Mouse (Mus musculus): ENCODE data around the gene Fam20c. TPM values are rescaled to one million over a fixed set of nuclear protein-coding genes. Genes with fewer than 3 reads are reported as not detected.

Fam20c gene
- polyA plus RNA-seq, 1 experiment from 2014 or later, result 51.9 TPM

GRCm38 (mm10) chr5:138758533-138758932 is 4.2 kb downstream of the Fam20c start:
- Histone ChIP-seq H3K4me2 (replicated peaks) (peak overlapping the region; percentile 90), H3K4me3 (no peak overlapping the region), H3K36me3 (peaks cover 19% of the 10 kb centered on the region), H3K9me3 (no peaks in the 10 kb centered on the region), H3K9ac (no peak overlapping the region), H3K27ac (no peak overlapping the region), H3K27me3 (replicated peaks) (no peaks in the 10 kb centered on the region), H3K4me1 (peaks cover 81% of the 10 kb centered on the region)
- ATAC-seq (ENCODE audit: low FRiP score, low read depth), result no peak
- WGBS, result 80% methylated on average over 3 of the region's 3 CpGs

GRCm38 (mm10) chr5:138761836-138762334 is 7.6 kb downstream of the Fam20c start:
- 0 out of 2 replicates have a peak overlapping the region, but pooled peaks have one; percentile 27 for H3K9ac ChIP-seq
- no peak overlapping the region for H3K4me3 ChIP-seq
- peaks cover 56% of the 10 kb centered on the region for H3K4me1 ChIP-seq
- H3K4me2 ChIP-seq (replicated peaks), result peak overlapping the region; percentile 32
- H3K27ac ChIP-seq, result 0 out of 2 replicates have a peak overlapping the region, but pooled peaks have one; percentile 13
- 34% methylated on average over 5 of the region's 5 CpGs for WGBS
- peaks cover 36% of the 10 kb centered on the region for H3K36me3 ChIP-seq
- no peaks in the 10 kb centered on the region for H3K9me3 ChIP-seq
- ATAC-seq (ENCODE audit: low FRiP score, low read depth), result no peak
- no peaks in the 10 kb centered on the region for H3K27me3 ChIP-seq (replicated peaks)

- 71% methylated on average over 4 of the region's 4 CpGs for whole genome bisulfite sequencing
- Histone ChIP-seq H3K4me1 (peaks cover 51% of the 10 kb centered on the region), H3K27me3 (replicated peaks) (no peaks in the 10 kb centered on the region), H3K27ac (0 out of 2 replicates have a peak overlapping the region, but pooled peaks have one; percentile 13), H3K4me3 (no peak overlapping the region), H3K36me3 (peaks cover 38% of the 10 kb centered on the region), H3K9ac (no peak overlapping the region), H3K4me2 (replicated peaks) (no peak overlapping the region), H3K9me3 (no peaks in the 10 kb centered on the region)
- ATAC-seq (ENCODE audit: low FRiP score, low read depth), result no peak
These were observed 8.0 kb downstream of the Fam20c start for GRCm38 (mm10) chr5:138762361-138762760.

- Histone ChIP-seq H3K36me3 (peaks cover 48% of the 10 kb centered on the region), H3K4me2 (replicated peaks) (no peak overlapping the region), H3K27ac (no peak overlapping the region), H3K4me1 (peaks cover 31% of the 10 kb centered on the region), H3K27me3 (replicated peaks) (no peaks in the 10 kb centered on the region), H3K9ac (no peak overlapping the region), H3K4me3 (no peak overlapping the region), H3K9me3 (no peaks in the 10 kb centered on the region)
- 91% methylated on average over 8 of the region's 8 CpGs for WGBS
- no peak for ATAC-seq (ENCODE audit: low FRiP score, low read depth)
These were observed 10.3 kb downstream of the Fam20c start for GRCm38 (mm10) chr5:138764601-138765000.

GRCm38 (mm10) chr5:138767650-138768049 is 13.3 kb downstream of the Fam20c start:
- 90% methylated on average over 11 of the region's 11 CpGs for WGBS
- Histone ChIP-seq H3K4me3 (no peak overlapping the region), H3K9me3 (no peaks in the 10 kb centered on the region), H3K4me1 (peaks cover 2% of the 10 kb centered on the region; the same call in 1 of the 2 replicates), H3K27ac (no peak overlapping the region), H3K27me3 (replicated peaks) (no peaks in the 10 kb centered on the region), H3K4me2 (replicated peaks) (no peak overlapping the region), H3K9ac (no peak overlapping the region), H3K36me3 (peaks cover 48% of the 10 kb centered on the region)
- ATAC-seq (ENCODE audit: low FRiP score, low read depth), result no peak

GRCm38 (mm10) chr5:138768704-138769103 is 14.4 kb downstream of the Fam20c start:
- no peak overlapping the region for H3K27ac ChIP-seq
- H3K4me3 ChIP-seq, result no peak overlapping the region
- WGBS, result 85% methylated on average over 2 of the region's 2 CpGs
- H3K27me3 ChIP-seq (replicated peaks), result no peaks in the 10 kb centered on the region
- H3K9me3 ChIP-seq, result no peaks in the 10 kb centered on the region
- H3K36me3 ChIP-seq, result peaks cover 51% of the 10 kb centered on the region
- H3K9ac ChIP-seq, result no peak overlapping the region
- 0 out of 2 replicates have a peak, but pooled peaks cover 4% of the 10 kb centered on the region for H3K4me1 ChIP-seq
- no peak overlapping the region for H3K4me2 ChIP-seq (replicated peaks)
- ATAC-seq (ENCODE audit: low FRiP score, low read depth), result no peak

GRCm38 (mm10) chr5:138769126-138769525 is 14.8 kb downstream of the Fam20c start:
- H3K4me3 ChIP-seq, result no peak overlapping the region
- 85% methylated on average over 5 of the region's 5 CpGs for WGBS
- H3K4me1 ChIP-seq, result 0 out of 2 replicates have a peak, but pooled peaks cover 4% of the 10 kb centered on the region
- ATAC-seq (ENCODE audit: low FRiP score, low read depth), result no peak
- no peak overlapping the region for H3K4me2 ChIP-seq (replicated peaks)
- H3K27me3 ChIP-seq (replicated peaks), result no peaks in the 10 kb centered on the region
- no peak overlapping the region for H3K27ac ChIP-seq
- peaks cover 51% of the 10 kb centered on the region for H3K36me3 ChIP-seq
- no peaks in the 10 kb centered on the region for H3K9me3 ChIP-seq
- no peak overlapping the region for H3K9ac ChIP-seq

- H3K27ac ChIP-seq, result no peak overlapping the region
- ATAC-seq (ENCODE audit: low FRiP score, low read depth), result no peak
- WGBS, result 91% methylated on average over 5 of the region's 5 CpGs
- H3K9ac ChIP-seq, result no peak overlapping the region
- H3K4me2 ChIP-seq (replicated peaks), result no peak overlapping the region
- no peaks in the 10 kb centered on the region for H3K27me3 ChIP-seq (replicated peaks)
- no peak overlapping the region for H3K4me3 ChIP-seq
- no peaks in the 10 kb centered on the region for H3K9me3 ChIP-seq
- peaks cover 22% of the 10 kb centered on the region for H3K4me1 ChIP-seq
- peaks cover 20% of the 10 kb centered on the region for H3K36me3 ChIP-seq
These were observed 20.8 kb downstream of the Fam20c start for GRCm38 (mm10) chr5:138775096-138775495.

GRCm38 (mm10) chr5:138776346-138776745 is 22.0 kb downstream of the Fam20c start:
- Histone ChIP-seq H3K9me3 (no peaks in the 10 kb centered on the region), H3K27ac (no peak overlapping the region), H3K9ac (no peak overlapping the region), H3K27me3 (replicated peaks) (no peaks in the 10 kb centered on the region), H3K4me2 (replicated peaks) (no peak overlapping the region), H3K4me3 (no peak overlapping the region), H3K36me3 (peaks cover 16% of the 10 kb centered on the region), H3K4me1 (peaks cover 22% of the 10 kb centered on the region)
- 71% methylated on average over 1 of the region's 1 CpGs for WGBS
- no peak for ATAC-seq (ENCODE audit: low FRiP score, low read depth)

- H3K9ac ChIP-seq, result no peak overlapping the region
- peak overlapping the region; percentile 31 for H3K4me2 ChIP-seq (replicated peaks)
- peaks cover 18% of the 10 kb centered on the region for H3K4me1 ChIP-seq
These were observed 24.6 kb downstream of the Fam20c start for GRCm38 (mm10) chr5:138778731-138779463.

GRCm38 (mm10) chr5:138779655-138780054 is 25.3 kb downstream of the Fam20c start:
- no peak for ATAC-seq (ENCODE audit: low FRiP score, low read depth)
- WGBS, result 75% methylated on average over 3 of the region's 3 CpGs
- H3K27ac ChIP-seq, result no peak overlapping the region; the same call in 1 of the 2 replicates

More at GRCm38 (mm10) chr5:138778731-138779463, 24.6 kb downstream of the Fam20c start:
- 25% methylated on average over 9 of the region's 9 CpGs for WGBS
- Histone ChIP-seq H3K27ac (peak overlapping the region; percentile 72), H3K27me3 (replicated peaks) (no peaks in the 10 kb centered on the region), H3K36me3 (peaks cover 10% of the 10 kb centered on the region), H3K9me3 (no peaks in the 10 kb centered on the region), H3K4me3 (no peak overlapping the region)
- ATAC-seq (ENCODE audit: low FRiP score, low read depth), result peak; percentile 84

GRCm38 (mm10) chr5:138782697-138783096 is 28.4 kb downstream of the Fam20c start:
- H3K9ac ChIP-seq, result no peak overlapping the region
- H3K27me3 ChIP-seq (replicated peaks), result no peaks in the 10 kb centered on the region
- ATAC-seq (ENCODE audit: low FRiP score, low read depth), result no peak
- no peaks in the 10 kb centered on the region for H3K9me3 ChIP-seq
- peaks cover 18% of the 10 kb centered on the region for H3K4me1 ChIP-seq
- 74% methylated on average over 1 of the region's 1 CpGs for WGBS
- H3K27ac ChIP-seq, result no peak overlapping the region
- H3K4me2 ChIP-seq (replicated peaks), result no peak overlapping the region
- no peaks in the 10 kb centered on the region; the same call in 1 of the 2 replicates for H3K36me3 ChIP-seq
- H3K4me3 ChIP-seq, result no peak overlapping the region

More at GRCm38 (mm10) chr5:138779655-138780054, 25.3 kb downstream of the Fam20c start:
- no peak overlapping the region for H3K4me3 ChIP-seq
- H3K4me1 ChIP-seq, result peaks cover 18% of the 10 kb centered on the region
- no peak overlapping the region for H3K9ac ChIP-seq
- H3K4me2 ChIP-seq (replicated peaks), result no peak overlapping the region
- H3K36me3 ChIP-seq, result peaks cover 10% of the 10 kb centered on the region
- H3K27me3 ChIP-seq (replicated peaks), result no peaks in the 10 kb centered on the region
- H3K9me3 ChIP-seq, result no peaks in the 10 kb centered on the region

Measured in neural tube, embryonic 12.5 days (tissue).